17 mouse cellular contexts compared by ENCODE assay signal in genomic region chr16:13969096-13969495, GRCm38 (mm10). TPM values are rescaled to one million over a fixed set of nuclear protein-coding genes. Genes with fewer than 3 reads are reported as not detected.
"Had no signal": no experiment of that assay in that cellular context is flagged by ENCODE, and none has a peak within 500 bp of the region (broad histone marks: within the 10 kb centered on the region; RNA-seq: fewer than 3 reads in every experiment).

No protein-coding gene starts in this region.

- DNase-seq: kidney, postnatal 14 days; lung, postnatal 14 days; right cerebral cortex, adult 18-20 months; right cerebral cortex, postnatal 25 days; thymus, adult 2 months; thymus, postnatal 25 days had no signal

- ATAC-seq: liver, embryonic 12.5 days; midbrain, embryonic 15.5 days had no signal

- H3K4me2 ChIP-seq: limb, embryonic 15.5 days; liver, embryonic 12.5 days; lung, embryonic 15.5 days; midbrain, embryonic 11.5 days; midbrain, embryonic 15.5 days had no signal

- H3K36me3 ChIP-seq: limb, embryonic 15.5 days; liver, embryonic 12.5 days; lung, embryonic 15.5 days; midbrain, embryonic 15.5 days had no signal

- H3K27me3 ChIP-seq: limb, embryonic 15.5 days; liver, embryonic 12.5 days; lung, embryonic 15.5 days; megakaryocyte, embryonic 14.5 days; midbrain, embryonic 15.5 days had no signal

- H3K4me3 ChIP-seq: left cerebral cortex, adult 2 months; limb, embryonic 15.5 days; liver, embryonic 12.5 days; lung, embryonic 15.5 days; megakaryocyte, embryonic 14.5 days; midbrain, embryonic 15.5 days had no signal

RNA-seq across cellular contexts. Expression of gene 2900011O08Rik, which starts 17.3 kb away (rescaled TPM):
- polyA plus RNA-seq: macrophage had no signal

RNA-seq across cellular contexts. Expression of gene Ifitm7, which starts 17.6 kb away (rescaled TPM):
- polyA plus RNA-seq: large intestine, adult 2 months; limb, embryonic 15.5 days; liver, embryonic 12.5 days; lung, embryonic 15.5 days; macrophage; small intestine, adult 2 months; thymus, adult 2 months; urinary bladder, adult 2 months had no signal
